Mouse (Mus musculus): ENCODE data around the gene Ifi206.
"Not testable (repeated sequence)": the region's sequence is repeated elsewhere in the genome, so short reads cannot be mapped to it uniquely, and the experiment has no call there.

Gene Ifi206

GRCm38 (mm10) chr1:173490812-173491480 is at the start of gene Ifi206:
Gene Ifi206, minus strand, starts transcription at chr1:173491041.
- not testable (repeated sequence) for DNase-seq (ENCODE audit: extremely low read depth, low read depth, low spot score)

GRCm38 (mm10) chr1:173535791-173536190 is 45.0 kb upstream of the Ifi206 start, which contains the start of gene Ifi214:
Gene Ifi214, minus strand, starts transcription at chr1:173535957.
- not testable (repeated sequence) for DNase-seq (ENCODE audit: extremely low read depth, low read depth, low spot score)

GRCm38 (mm10) chr1:173521452-173521851 is 30.6 kb upstream of the Ifi206 start:
- DNase-seq (ENCODE audit: extremely low read depth, low read depth, low spot score) = no peak

GRCm38 (mm10) chr1:173510595-173510994 is 19.8 kb upstream of the Ifi206 start:
- DNase-seq (ENCODE audit: extremely low read depth, low read depth, low spot score) = not testable (repeated sequence)

- not testable (repeated sequence) for DNase-seq (ENCODE audit: extremely low read depth, low read depth, low spot score)
Observed at GRCm38 (mm10) chr1:173491483-173491882, 642 bp upstream of the Ifi206 start.

GRCm38 (mm10) chr1:173481182-173481574 is 9.7 kb downstream of the Ifi206 start:
- not testable (repeated sequence) for DNase-seq (ENCODE audit: extremely low read depth, low read depth, low spot score)

- DNase-seq (ENCODE audit: extremely low read depth, low read depth, low spot score) = not testable (repeated sequence)
Observed at GRCm38 (mm10) chr1:173480399-173481181, 10.3 kb downstream of the Ifi206 start.

- no peak for DNase-seq (ENCODE audit: extremely low read depth, low read depth, low spot score)
Observed at GRCm38 (mm10) chr1:173456761-173457160, 34.1 kb downstream of the Ifi206 start.

- no peak for DNase-seq (ENCODE audit: extremely low read depth, low read depth, low spot score)
Observed at GRCm38 (mm10) chr1:173456139-173456754, 34.6 kb downstream of the Ifi206 start.

- DNase-seq (ENCODE audit: extremely low read depth, low read depth, low spot score) = no peak
Observed at GRCm38 (mm10) chr1:173451665-173452064, 39.2 kb downstream of the Ifi206 start.

GRCm38 (mm10) chr1:173450621-173451020 is 40.2 kb downstream of the Ifi206 start:
- no peak for DNase-seq (ENCODE audit: extremely low read depth, low read depth, low spot score)

- DNase-seq (ENCODE audit: extremely low read depth, low read depth, low spot score) = no peak
Observed at GRCm38 (mm10) chr1:173447067-173447466, 43.8 kb downstream of the Ifi206 start.

GRCm38 (mm10) chr1:173443061-173443460 is 47.8 kb downstream of the Ifi206 start:
- DNase-seq (ENCODE audit: extremely low read depth, low read depth, low spot score) = peak; percentile 90

- no peak for DNase-seq (ENCODE audit: extremely low read depth, low read depth, low spot score)
Observed at GRCm38 (mm10) chr1:173441210-173441609, 49.6 kb downstream of the Ifi206 start.

- no peak for DNase-seq (ENCODE audit: extremely low read depth, low read depth, low spot score)
Observed at GRCm38 (mm10) chr1:173440681-173441080, 50.2 kb downstream of the Ifi206 start.

- no peak for DNase-seq (ENCODE audit: extremely low read depth, low read depth, low spot score)
Observed at GRCm38 (mm10) chr1:173437161-173437953, 53.5 kb downstream of the Ifi206 start.

- no peak for DNase-seq (ENCODE audit: extremely low read depth, low read depth, low spot score)
Observed at GRCm38 (mm10) chr1:173432411-173432810, 58.4 kb downstream of the Ifi206 start.

- no peak for DNase-seq (ENCODE audit: extremely low read depth, low read depth, low spot score)
Observed at GRCm38 (mm10) chr1:173429995-173430699, 60.7 kb downstream of the Ifi206 start.

GRCm38 (mm10) chr1:173427385-173427784 is 63.5 kb downstream of the Ifi206 start:
- DNase-seq (ENCODE audit: extremely low read depth, low read depth, low spot score) = no peak

GRCm38 (mm10) chr1:173426345-173426744 is 64.5 kb downstream of the Ifi206 start:
- no peak for DNase-seq (ENCODE audit: extremely low read depth, low read depth, low spot score)
